Mouse (Mus musculus): ENCODE data around the gene Zbtb32.

DNA sequence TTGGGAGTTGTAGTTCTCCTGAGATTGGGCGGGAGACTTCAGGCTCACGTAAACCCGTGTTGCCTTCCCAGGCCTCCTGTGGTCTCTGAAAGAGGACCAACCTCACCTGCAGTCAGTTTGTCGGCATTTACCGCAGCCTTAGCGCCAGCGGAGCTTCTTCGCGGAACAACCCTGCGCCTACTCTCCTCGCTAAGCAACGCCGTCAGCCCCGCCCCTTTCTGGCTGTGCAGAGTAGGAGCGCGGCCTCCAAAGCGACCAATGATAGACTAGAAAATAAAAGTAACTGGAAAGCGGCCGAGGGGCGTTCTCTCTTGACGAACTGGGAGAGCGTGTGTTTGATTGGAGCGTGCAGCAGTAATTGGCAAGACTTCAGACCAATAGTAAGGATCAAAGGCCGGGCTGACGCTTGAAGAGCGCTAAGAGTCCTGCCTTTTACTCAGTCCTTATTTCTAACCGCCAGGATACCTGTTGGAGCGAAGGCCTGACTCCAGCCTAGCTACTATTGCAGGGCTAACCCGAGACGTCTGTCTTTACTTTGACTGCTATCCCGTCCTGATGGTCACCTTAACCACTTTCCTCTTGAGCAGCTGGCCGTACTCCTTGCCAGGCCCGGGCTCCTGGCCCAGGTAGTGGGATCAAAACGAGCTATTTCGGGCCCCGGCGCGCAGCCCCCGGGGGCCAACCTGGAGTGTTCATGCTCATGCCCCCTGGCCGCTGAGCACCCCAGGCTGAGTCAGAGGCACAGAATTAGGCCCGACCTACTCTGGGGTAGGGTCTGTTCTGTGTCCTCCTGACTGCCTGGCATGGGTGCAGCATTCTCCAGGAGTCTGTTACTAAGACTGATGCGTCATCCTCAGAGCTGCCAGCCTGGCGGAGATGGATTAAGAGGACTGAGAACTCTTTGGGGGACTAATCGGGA, 46.3 kb downstream of the Zbtb32 start, which contains the start of the genes Hspb6 and Proser3:
- no peak for TF ChIP-seq CTCF (IDR thresholded peaks at IDR 0.05; ENCODE audit: low read depth, low read length)
- peak; percentile 99 for TF ChIP-seq POLR2A (IDR thresholded peaks at IDR 0.05; ENCODE audit: insufficient read depth, low read length)

All from ES-Bruce4 (cell line).